Mouse (Mus musculus): ENCODE results near the gene Pcdh15.
A peak's percentile ranks its signal among the peaks of the same experiment; 100 is the strongest.

The Pcdh15 gene

DNA sequence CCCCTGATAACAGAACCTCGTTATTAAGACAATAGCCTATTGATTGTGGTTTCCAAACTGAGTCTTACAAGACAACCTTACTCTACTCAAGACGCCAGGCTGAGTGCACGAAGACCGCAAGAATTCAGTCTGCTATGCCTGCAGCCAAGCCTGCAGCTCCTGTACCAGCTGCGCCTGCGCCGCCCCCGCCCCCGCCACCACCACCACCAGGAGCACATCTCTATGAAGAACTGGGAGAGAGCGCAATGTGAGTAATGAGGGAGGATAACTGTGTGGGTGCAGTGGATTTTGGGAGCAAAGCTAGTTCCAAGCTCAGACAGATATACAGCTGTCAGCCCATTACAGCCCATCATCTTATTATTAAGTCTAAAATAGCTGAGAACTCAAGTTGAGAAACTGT, 1527.5 kb downstream of the Pcdh15 start:
- DNase-seq, result no peak

- DNase-seq, result no peak
These were observed 1532.2 kb downstream of the Pcdh15 start for GRCm38 (mm10) chr10:74631314-74631713.

DNA sequence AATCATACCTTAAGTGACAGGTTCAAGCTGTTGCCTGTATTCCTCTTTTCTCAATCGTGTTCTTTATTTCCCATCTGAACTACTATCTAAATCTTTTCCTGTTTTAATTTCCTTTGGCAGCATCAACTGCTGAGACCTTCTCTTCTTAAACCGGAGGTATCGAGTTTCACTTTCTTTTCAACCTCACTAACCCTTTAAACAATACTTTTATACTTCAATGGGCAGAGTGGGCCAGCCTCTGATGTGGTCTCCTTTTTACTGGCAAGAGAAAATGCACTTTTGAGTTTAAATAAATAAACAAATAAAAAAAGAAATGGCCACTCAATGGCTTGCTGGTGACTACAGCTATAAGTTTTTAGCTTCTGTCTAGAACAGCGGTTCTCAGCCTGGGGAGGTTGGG, 1537.9 kb downstream of the Pcdh15 start:
- DNase-seq, result no peak

- peak; percentile 27 for DNase-seq
These were observed 1543.0 kb downstream of the Pcdh15 start for GRCm38 (mm10) chr10:74642125-74642524.

- DNase-seq, result no peak
These were observed 1564.0 kb downstream of the Pcdh15 start for GRCm38 (mm10) chr10:74663171-74663570.

GRCm38 (mm10) chr10:74680016-74680491, 1580.9 kb downstream of the Pcdh15 start:
- DNase-seq, result peak; percentile 37

GRCm38 (mm10) chr10:74680559-74680958, 1581.4 kb downstream of the Pcdh15 start:
- DNase-seq, result peak; percentile 23

All from kidney, postnatal 14 days (tissue).